Mouse (Mus musculus) small intestine, adult 2 months (tissue): Measurements from ENCODE around the gene 1700016D06Rik.

Experiments used
- CTCF ChIP-seq: fragments of 200-500 bp; IDR thresholded peaks from 2 replicates; pipeline ENCODE4 v1.5.1; 2012; ENCODE audit warnings: low read depth, mild to moderate bottlenecking, control low read depth, inconsistent platforms, low read length, moderate library complexity, mixed read lengths; ENCODE audit not compliant: insufficient replicate concordance, insufficient read length; ENCODE audit errors: extremely low read depth
- POLR2A ChIP-seq: fragments of 200-500 bp; IDR thresholded peaks from 2 replicates; pipeline ENCODE4 v1.6.1; 2012; ENCODE audit warnings: low read depth, mild to moderate bottlenecking, control low read depth, inconsistent platforms, low read length, moderate library complexity

GRCm38 (mm10) chr8:11689945-11690344 is 10.9 kb downstream of the 1700016D06Rik start:
- TF ChIP-seq CTCF (no peak), POLR2A (no peak)
